17 mouse cellular contexts compared by ENCODE assay signal in genomic region chr7:66325419-66326053, GRCm38 (mm10). TPM values are rescaled to one million over a fixed set of nuclear protein-coding genes. Genes with fewer than 3 reads are reported as not detected.
DNase-seq lines count a peak whose midpoint lies in the region; ATAC-seq and TF ChIP-seq lines count a peak whose summit lies in the region.
"Had no signal": no experiment of that assay in that cellular context is flagged by ENCODE, and none has a peak within 500 bp of the region (broad histone marks: within the 10 kb centered on the region; RNA-seq: fewer than 3 reads in every experiment).

No protein-coding gene starts in this region.

- H3K9me3 ChIP-seq in heart, embryonic 16.5 days (replicated peaks; ENCODE audit: control insufficient read depth, low read length) = 0 out of 2 replicates have a peak, but pooled peaks cover 3% of the 10 kb centered on the region
- no peaks in the 10 kb centered on the region for H3K9me3 ChIP-seq in forebrain, postnatal 0 days (ENCODE audit: low read length)
- H3K9me3 ChIP-seq: intestine, embryonic 15.5 days had no signal

- H3K4me2 ChIP-seq in heart, embryonic 16.5 days (ENCODE audit: low read depth, low read length) = no peak overlapping the region
- no peak overlapping the region for H3K4me2 ChIP-seq in forebrain, postnatal 0 days (ENCODE audit: low read depth)
- H3K4me2 ChIP-seq: intestine, embryonic 15.5 days; limb, embryonic 12.5 days had no signal

- TF ChIP-seq CTCF in embryonic fibroblast, embryonic 13.5 days (IDR thresholded peaks at IDR 0.05; ENCODE audit: borderline replicate concordance, insufficient read depth, low read length) = no peak
- TF ChIP-seq CTCF in forebrain, postnatal 0 days (IDR thresholded peaks at IDR 0.05; ENCODE audit: low read depth) = no peak

- H3K27me3 ChIP-seq in heart, embryonic 16.5 days (ENCODE audit: control insufficient read depth, insufficient read depth, low read length) = no peaks in the 10 kb centered on the region
- H3K27me3 ChIP-seq in forebrain, postnatal 0 days (ENCODE audit: insufficient read depth, low read length) = no peaks in the 10 kb centered on the region
- H3K27me3 ChIP-seq: intestine, embryonic 15.5 days; limb, embryonic 12.5 days had no signal

- peak; percentile 58; the same call in 1 of the 2 replicates for ATAC-seq in heart, embryonic 16.5 days (replicated peaks; ENCODE audit: extremely low read depth, insufficient read depth, low FRiP score)
- no peak for ATAC-seq in forebrain, postnatal 0 days
- ATAC-seq: activated CD4-positive, CD25-positive, alpha-beta regulatory T cell, adult 4 months; forebrain, embryonic 14.5 days; intestine, embryonic 15.5 days; liver, postnatal 0 days had no signal

- peak overlapping the region; percentile 3; the same call in 1 of the 2 replicates for H3K27ac ChIP-seq in heart, embryonic 16.5 days (ENCODE audit: low read length)
- H3K27ac ChIP-seq in embryonic fibroblast, embryonic 13.5 days (ENCODE audit: insufficient read depth, low read length) = 0 out of 2 replicates have a peak overlapping the region, but pooled peaks have one; percentile 7
- no peak overlapping the region for H3K27ac ChIP-seq in forebrain, postnatal 0 days (ENCODE audit: low read depth, low read length)
- H3K27ac ChIP-seq: intestine, embryonic 15.5 days; limb, embryonic 12.5 days had no signal

- no peak overlapping the region for H3K9ac ChIP-seq in heart, embryonic 16.5 days (ENCODE audit: low read length)
- H3K9ac ChIP-seq in forebrain, postnatal 0 days = no peak overlapping the region
- H3K9ac ChIP-seq: intestine, embryonic 15.5 days; limb, embryonic 12.5 days; liver, postnatal 0 days had no signal

- TF ChIP-seq POLR2A in embryonic fibroblast, embryonic 13.5 days (IDR thresholded peaks at IDR 0.05; ENCODE audit: low read depth, low read length) = no peak

- peaks cover 16% of the 10 kb centered on the region for H3K4me1 ChIP-seq in heart, embryonic 16.5 days (ENCODE audit: control insufficient read depth, insufficient read depth, low read length)
- no peaks in the 10 kb centered on the region for H3K4me1 ChIP-seq in embryonic fibroblast, embryonic 13.5 days (ENCODE audit: control insufficient read depth, insufficient read depth, low read length)
- H3K4me1 ChIP-seq in forebrain, postnatal 0 days (ENCODE audit: insufficient read depth) = peaks cover 5% of the 10 kb centered on the region; the same call in 1 of the 2 replicates
- H3K4me1 ChIP-seq: intestine, embryonic 15.5 days had no signal

- 42% methylated on average over 3 of the region's 3 CpGs for WGBS in heart, embryonic 16.5 days
- 82% methylated on average over 3 of the region's 3 CpGs for WGBS in forebrain, postnatal 0 days

- no peaks in the 10 kb centered on the region for H3K36me3 ChIP-seq in heart, embryonic 16.5 days (ENCODE audit: control insufficient read depth, insufficient read depth)
- no peaks in the 10 kb centered on the region for H3K36me3 ChIP-seq in forebrain, postnatal 0 days (ENCODE audit: insufficient read depth)
- H3K36me3 ChIP-seq: intestine, embryonic 15.5 days; limb, embryonic 12.5 days had no signal

- DNase-seq in heart, adult 8-10 months (ENCODE audit: low spot score) = no peak
- DNase-seq in 3T3-L1 (ENCODE audit: low read depth, low spot score) = peak; percentile 51
- DNase-seq in lung, postnatal 10 days = peak; percentile 61
- no peak for DNase-seq in forebrain, postnatal 0 days
- no peak for DNase-seq in layer of hippocampus, adult 8-10 months (ENCODE audit: low spot score in 2 of 2)
- DNase-seq: cerebellum, adult 2 months; gastrocnemius, postnatal 25 days; liver, postnatal 0 days had no signal

- no peak overlapping the region for H3K4me3 ChIP-seq in heart, embryonic 16.5 days (ENCODE audit: low read length)
- no peak overlapping the region for H3K4me3 ChIP-seq in embryonic fibroblast, embryonic 13.5 days (ENCODE audit: insufficient read depth, low read length)
- no peak overlapping the region for H3K4me3 ChIP-seq in forebrain, postnatal 0 days (ENCODE audit: low read depth, low read length)
- H3K4me3 ChIP-seq: intestine, embryonic 15.5 days; limb, embryonic 12.5 days had no signal

RNA-seq across cellular contexts. Expression of gene Gm10974, which starts 40.2 kb away (rescaled TPM):
- polyA plus RNA-seq in heart, embryonic 16.5 days (2015; fragmentation: Nextera tagmentation; extraction: Ambion mirVana) = not detected in 2 replicates
- total RNA-seq in heart, adult 8-10 months (2022) = not detected
- polyA plus RNA-seq in embryonic fibroblast, embryonic 13.5 days (2011; ENCODE audit: insufficient read length, low read depth, missing spikeins) = not detected in 2 replicates
- total RNA-seq in forebrain, postnatal 0 days (2014; rRNA removed) = not detected in 2 replicates
- polyA plus RNA-seq in forebrain, postnatal 0 days (2015; fragmentation: Nextera tagmentation; extraction: Ambion mirVana) = not detected in 2 replicates
- not detected for total RNA-seq in layer of hippocampus, adult 8-10 months (2022)
- total RNA-seq: gastrocnemius, postnatal 25 days; hematopoietic stem cell, adult 5-6 weeks; layer of hippocampus, postnatal 25 days; MEL had no signal
- polyA plus RNA-seq: activated CD4-positive, CD25-positive, alpha-beta regulatory T cell, adult 4 months; cerebellum, adult 2 months; forebrain, embryonic 14.5 days; intestine, embryonic 15.5 days; limb, embryonic 12.5 days; liver, postnatal 0 days had no signal

Comparison
In these comparisons a context has a peak if more than half of its experiments do, and no peak if none do; other contexts are left out.
1. DNase-seq: peak in 3T3-L1 (single experiment) and lung, postnatal 10 days (single experiment); none in heart, adult 8-10 months (single experiment), forebrain, postnatal 0 days (single experiment) and layer of hippocampus, adult 8-10 months (0 of 2).